In the genomic region with DNA sequence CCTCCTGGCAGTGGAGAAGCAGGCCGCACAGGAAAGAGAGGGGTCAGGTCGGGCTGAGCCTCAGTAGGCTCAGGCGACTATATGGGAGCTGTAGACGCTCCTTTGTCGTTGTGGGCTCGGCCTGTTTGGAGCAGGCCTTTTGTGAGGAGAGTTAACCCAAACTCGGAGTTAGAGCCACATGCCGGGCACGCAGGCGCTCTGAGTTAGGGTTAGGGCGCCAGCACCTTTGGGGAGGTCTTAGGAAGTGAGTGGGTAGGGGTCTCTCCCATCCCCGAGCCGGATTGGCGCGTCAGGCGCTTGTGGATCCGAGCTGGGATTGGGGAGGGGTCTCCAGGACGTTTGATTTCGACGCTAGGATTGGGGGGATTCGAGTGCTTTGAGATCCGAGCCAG, we compare ENCODE assay signal across 7 mouse cellular contexts. TPM values are rescaled to one million over a fixed set of nuclear protein-coding genes. Genes with fewer than 3 reads are reported as not detected.
A peak's percentile ranks its signal among the peaks of the same experiment; 100 is the strongest.
DNase-seq lines count a peak whose midpoint lies in the region; ATAC-seq and TF ChIP-seq lines count a peak whose summit lies in the region.

No protein-coding gene starts in this region.

- H3K9me3 ChIP-seq in forebrain, embryonic 14.5 days (replicated peaks; ENCODE audit: control insufficient read depth, low read length) = no peaks in the 10 kb centered on the region
- H3K9me3 ChIP-seq in liver, embryonic 13.5 days (replicated peaks) = no peaks in the 10 kb centered on the region
- H3K9me3 ChIP-seq in stomach, embryonic 16.5 days (replicated peaks; ENCODE audit: control insufficient read depth, low read length) = no peaks in the 10 kb centered on the region

- peaks cover 9% of the 10 kb centered on the region for H3K4me1 ChIP-seq in brown adipose tissue, adult 24 weeks (ENCODE audit: control insufficient read depth, insufficient read depth, insufficient read length, low read length)
- H3K4me1 ChIP-seq in forebrain, embryonic 14.5 days (ENCODE audit: control insufficient read depth, insufficient read depth, low read length) = peaks cover 16% of the 10 kb centered on the region
- H3K4me1 ChIP-seq in liver, embryonic 13.5 days (replicated peaks) = peaks cover 40% of the 10 kb centered on the region
- H3K4me1 ChIP-seq in stomach, embryonic 16.5 days (ENCODE audit: control insufficient read depth, insufficient read depth, low read length) = peaks cover 28% of the 10 kb centered on the region

- intact Hi-C loops in left cerebral cortex, adult 2 months (cut with DNase I) = loop anchor here (2.0 to 10.0 kb wide), 3 partner anchors 221 to 490 kb away; no protein-coding TSS in a partner anchor

- peak in 1 of 2 experiments; percentile 18 for DNase-seq in left cerebral cortex, adult 2 months (ENCODE audit: extremely low spot score in 1 of 2, low spot score in 2 of 2)
- DNase-seq in left cerebral cortex, adult 9 months (ENCODE audit: low spot score in 2 of 2) = no peak
- peak; percentile 65 for DNase-seq in forebrain, embryonic 14.5 days (ENCODE audit: low spot score)
- DNase-seq in liver, embryonic 13.5 days = no peak
- no peak for DNase-seq in gastrocnemius, adult 8-10 months (ENCODE audit: low spot score in 2 of 2)

- no peaks in the 10 kb centered on the region for H3K27me3 ChIP-seq in forebrain, embryonic 14.5 days (replicated peaks; ENCODE audit: control insufficient read depth, insufficient read depth, low read length)
- H3K27me3 ChIP-seq in liver, embryonic 13.5 days = no peaks in the 10 kb centered on the region
- H3K27me3 ChIP-seq in stomach, embryonic 16.5 days (ENCODE audit: control insufficient read depth, insufficient read depth, low read length) = no peaks in the 10 kb centered on the region

- peak overlapping the region; percentile 89 for H3K27ac ChIP-seq in left cerebral cortex, adult 2 months
- H3K27ac ChIP-seq in brown adipose tissue, adult 24 weeks (replicated peaks; ENCODE audit: low read depth, low read length) = peak overlapping the region; percentile 35
- peak overlapping the region; percentile 80 for H3K27ac ChIP-seq in forebrain, embryonic 14.5 days (ENCODE audit: low read depth, low read length)
- H3K27ac ChIP-seq in liver, embryonic 13.5 days = peak overlapping the region; percentile 82
- H3K27ac ChIP-seq in stomach, embryonic 16.5 days (ENCODE audit: low read length) = peak overlapping the region; percentile 99

- peak; percentile 63 for ATAC-seq in forebrain, embryonic 14.5 days
- ATAC-seq in liver, embryonic 13.5 days (ENCODE audit: low read depth) = no peak
- ATAC-seq in stomach, embryonic 16.5 days (ENCODE audit: insufficient read depth, low FRiP score) = no peak; the same call in 1 of the 2 replicates

- under 1% methylated on average over 21 of the region's 22 CpGs for WGBS in forebrain, embryonic 14.5 days
- WGBS in liver, embryonic 13.5 days (ENCODE audit: insufficient replicate concordance) = under 1% methylated on average over 22 of the region's 22 CpGs
- WGBS in stomach, embryonic 16.5 days = under 1% methylated on average over 22 of the region's 22 CpGs

- peak overlapping the region; percentile 80 for H3K4me3 ChIP-seq in left cerebral cortex, adult 2 months
- H3K4me3 ChIP-seq in brown adipose tissue, adult 24 weeks (ENCODE audit: insufficient read depth, low read depth, low read length) = peak overlapping the region; percentile 81
- peak overlapping the region; percentile 53 for H3K4me3 ChIP-seq in forebrain, embryonic 14.5 days (ENCODE audit: low read depth, low read length)
- H3K4me3 ChIP-seq in liver, embryonic 13.5 days (replicated peaks) = peak overlapping the region; percentile 85
- peak overlapping the region; percentile 97 for H3K4me3 ChIP-seq in stomach, embryonic 16.5 days (replicated peaks; ENCODE audit: low read length)

- no peak for TF ChIP-seq CTCF in left cerebral cortex, adult 2 months (IDR thresholded peaks at IDR 0.05)

- peak overlapping the region; percentile 88 for H3K4me2 ChIP-seq in forebrain, embryonic 14.5 days (ENCODE audit: low read length)
- peak overlapping the region; percentile 96 for H3K4me2 ChIP-seq in liver, embryonic 13.5 days
- H3K4me2 ChIP-seq in stomach, embryonic 16.5 days (ENCODE audit: low read depth, low read length) = peak overlapping the region; percentile 91

- H3K36me3 ChIP-seq in forebrain, embryonic 14.5 days (ENCODE audit: control insufficient read depth, insufficient read depth, low read length) = no peaks in the 10 kb centered on the region
- H3K36me3 ChIP-seq in liver, embryonic 13.5 days = no peaks in the 10 kb centered on the region
- H3K36me3 ChIP-seq in stomach, embryonic 16.5 days (ENCODE audit: control insufficient read depth, insufficient read depth, low read length) = no peaks in the 10 kb centered on the region

- peak overlapping the region; percentile 68 for H3K9ac ChIP-seq in forebrain, embryonic 14.5 days (ENCODE audit: low read length)
- H3K9ac ChIP-seq in liver, embryonic 13.5 days = peak overlapping the region; percentile 89
- H3K9ac ChIP-seq in stomach, embryonic 16.5 days (ENCODE audit: low read length) = peak overlapping the region; percentile 95

RNA-seq across cellular contexts. Expression of a gene that starts 0.3 kb away (rescaled TPM):
- total RNA-seq in left cerebral cortex, adult 2 months (2021) = 10 to 100 TPM; 57.5 to 62.2 TPM
- polyA plus RNA-seq in brown adipose tissue, adult 24 weeks (2012; ENCODE audit: insufficient read depth, insufficient read length, missing spikeins) = 17.9 and 20.2 TPM in 2 replicates
- polyA plus RNA-seq in forebrain, embryonic 14.5 days (2014; fragmentation: Nextera tagmentation; extraction: Ambion mirVana) = 9.1 and 9.2 TPM in 2 replicates
- polyA plus RNA-seq in liver, embryonic 13.5 days (2015; fragmentation: Nextera tagmentation; extraction: Ambion mirVana) = 3.2 and 3.3 TPM in 2 replicates
- 12.8 and 14.8 TPM in 2 replicates for polyA plus RNA-seq in stomach, embryonic 16.5 days (2015; fragmentation: Nextera tagmentation; extraction: Ambion mirVana)
- total RNA-seq in gastrocnemius, adult 8-10 months (2022) = 10 to 100 TPM; 14.0 to 19.3 (median 15.1) TPM

RNA-seq across cellular contexts. Expression of a gene that starts 33.7 kb away (rescaled TPM):
- total RNA-seq in left cerebral cortex, adult 2 months (2021) = 10 to 100 TPM; 12.8 to 13.7 TPM
- 53.2 and 53.4 TPM in 2 replicates for polyA plus RNA-seq in brown adipose tissue, adult 24 weeks (2012; ENCODE audit: insufficient read depth, insufficient read length, missing spikeins)
- 20.3 and 20.6 TPM in 2 replicates for polyA plus RNA-seq in forebrain, embryonic 14.5 days (2014; fragmentation: Nextera tagmentation; extraction: Ambion mirVana)
- 29.8 and 31.1 TPM in 2 replicates for polyA plus RNA-seq in liver, embryonic 13.5 days (2015; fragmentation: Nextera tagmentation; extraction: Ambion mirVana)
- 46.9 and 55.1 TPM in 2 replicates for polyA plus RNA-seq in stomach, embryonic 16.5 days (2015; fragmentation: Nextera tagmentation; extraction: Ambion mirVana)
- total RNA-seq in gastrocnemius, adult 8-10 months (2022) = 100 to 1,000 TPM in 2 of 4 experiments, 10 to 100 TPM in 2; 95.2 to 109 (median 99.1) TPM

Comparison
In these comparisons a context has a peak if more than half of its experiments do, and no peak if none do; other contexts are left out.
1. H3K27ac ChIP-seq: peak in every context shown above with its lines; median percentile 99 in stomach, embryonic 16.5 days; 89 in left cerebral cortex, adult 2 months; 82 in liver, embryonic 13.5 days; 80 in forebrain, embryonic 14.5 days; 35 in brown adipose tissue, adult 24 weeks.